Mouse (Mus musculus): ENCODE data around the gene Gal3st2.
"Not testable (repeated sequence)": the region's sequence is repeated elsewhere in the genome, so short reads cannot be mapped to it uniquely, and the experiment has no call there.

Gal3st2 gene

DNA sequence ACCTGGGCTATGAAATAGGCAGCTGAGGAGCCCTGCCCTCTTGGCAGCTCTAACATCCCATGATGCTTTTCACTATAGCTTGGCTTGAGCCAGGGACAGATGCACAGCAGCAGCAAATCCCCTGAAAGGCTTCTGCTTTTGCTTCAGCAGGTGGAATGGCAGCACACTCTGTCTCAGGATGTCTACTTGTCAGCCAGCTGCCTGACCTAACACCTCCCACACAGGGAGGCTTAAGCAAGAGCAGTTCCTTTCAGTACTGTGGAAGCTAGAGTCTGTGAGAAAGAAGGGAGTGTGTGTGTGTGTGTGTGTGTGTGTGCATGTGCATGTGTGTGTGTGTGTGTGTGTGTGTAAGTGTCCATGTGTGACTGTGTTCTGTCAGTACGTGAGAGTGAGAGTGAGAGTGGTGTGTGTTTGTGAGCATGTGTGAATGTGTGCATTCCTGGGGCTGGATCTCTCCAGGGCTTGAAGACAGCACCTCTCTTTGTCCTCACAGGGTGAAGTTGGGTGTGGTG, 10.5 kb downstream of the Gal3st2 start:
- not testable (repeated sequence) for DNase-seq

DNA sequence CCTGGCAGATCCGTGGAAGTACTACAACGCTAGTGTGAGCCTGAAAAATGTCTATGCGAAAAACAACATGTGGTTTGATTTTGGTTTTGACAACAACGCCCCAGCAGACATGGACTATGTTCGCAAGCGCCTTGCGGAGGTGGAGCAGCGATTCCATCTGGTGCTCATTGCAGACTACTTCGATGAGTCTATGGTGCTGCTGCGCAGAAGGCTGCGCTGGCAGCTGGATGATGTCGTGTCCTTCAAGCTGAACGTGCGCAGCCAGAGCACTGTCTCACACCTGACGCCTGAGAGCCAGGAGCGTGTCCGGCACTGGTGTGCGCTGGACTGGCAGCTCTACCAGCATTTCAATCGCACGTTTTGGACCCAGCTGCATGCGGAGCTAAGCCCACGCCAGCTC, 13.3 kb downstream of the Gal3st2 start:
- not testable (repeated sequence) for DNase-seq

DNA sequence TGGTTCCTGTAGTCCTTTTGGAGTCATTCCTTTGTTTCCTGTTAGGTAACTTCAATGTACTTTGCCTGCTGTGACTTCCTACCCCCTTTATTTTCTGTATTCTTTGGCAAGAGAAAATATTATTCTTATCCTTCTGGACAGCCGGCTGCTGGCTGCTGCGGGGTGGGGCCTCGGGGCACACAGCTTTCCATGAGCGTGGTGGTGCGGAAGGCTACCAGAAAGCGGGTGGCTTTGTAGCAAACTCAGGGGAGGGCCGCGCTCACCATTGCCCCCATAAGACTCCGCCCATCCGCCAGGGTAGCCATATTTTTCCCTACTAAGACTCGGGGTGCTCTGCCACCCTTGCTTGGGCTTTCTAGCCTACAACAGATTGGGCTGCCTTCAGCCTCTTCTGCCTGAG, 20.7 kb downstream of the Gal3st2 start:
- DNase-seq, result not testable (repeated sequence)

DNA sequence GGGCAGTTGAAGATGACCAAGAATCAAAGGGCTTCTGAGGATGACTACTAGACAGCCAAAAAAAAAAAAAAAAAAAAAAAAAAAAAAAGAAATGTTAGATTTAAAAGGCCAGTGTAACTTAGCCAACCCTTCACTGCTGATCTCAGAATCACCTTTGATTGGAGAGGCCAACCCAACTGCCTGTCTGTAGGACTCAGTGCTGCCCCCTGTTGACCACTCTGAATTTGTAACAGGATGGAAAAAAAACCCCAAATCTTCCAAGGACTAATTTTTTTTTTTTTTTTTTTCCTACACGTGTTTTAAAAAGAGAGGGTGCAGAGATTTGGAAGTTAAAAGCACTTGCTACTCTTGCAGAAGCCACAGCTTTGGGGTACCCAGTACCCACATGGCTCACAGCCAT, 29.8 kb downstream of the Gal3st2 start:
- peak; percentile 20 for DNase-seq

DNA sequence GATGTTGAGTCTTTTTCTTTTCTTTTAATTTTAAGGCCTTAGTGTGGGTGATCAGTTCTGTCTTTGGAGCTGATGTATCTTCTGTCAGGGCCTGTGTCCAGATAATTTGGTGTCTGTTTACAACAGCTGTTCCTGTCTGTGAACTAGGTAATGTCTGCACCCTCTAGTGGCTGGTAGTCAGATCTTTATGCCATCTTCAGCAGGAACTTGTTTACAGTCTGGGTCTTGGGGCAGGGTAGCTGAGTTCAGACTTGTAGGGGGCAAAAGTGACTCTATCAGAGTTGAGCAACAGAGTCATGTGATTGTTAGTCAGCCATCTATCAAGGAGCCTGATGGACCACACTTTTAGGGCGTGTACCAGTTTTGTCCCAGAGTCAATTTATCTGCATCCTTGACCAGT, 36.3 kb downstream of the Gal3st2 start:
- DNase-seq, result not testable (repeated sequence)

DNA sequence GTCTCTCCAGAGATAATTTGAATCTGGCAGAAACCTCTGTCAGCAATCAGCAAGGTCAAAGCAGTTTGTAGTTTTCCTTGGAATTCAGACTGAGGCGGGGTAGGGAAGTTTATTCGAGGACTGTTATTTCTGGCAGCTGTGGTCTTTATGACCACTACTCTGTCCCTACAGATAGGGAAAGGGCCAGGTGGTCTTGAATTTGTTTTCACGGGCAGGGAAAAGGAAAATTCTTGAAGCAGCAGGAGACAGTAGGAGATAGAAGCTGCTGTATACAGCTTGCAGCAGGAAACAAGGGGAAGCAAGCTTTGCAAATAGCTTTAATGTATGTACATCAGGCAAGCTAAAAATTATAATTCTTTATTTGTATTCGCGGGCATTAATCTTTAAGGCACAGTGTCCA, 40.2 kb downstream of the Gal3st2 start:
- DNase-seq, result not testable (repeated sequence)

DNA sequence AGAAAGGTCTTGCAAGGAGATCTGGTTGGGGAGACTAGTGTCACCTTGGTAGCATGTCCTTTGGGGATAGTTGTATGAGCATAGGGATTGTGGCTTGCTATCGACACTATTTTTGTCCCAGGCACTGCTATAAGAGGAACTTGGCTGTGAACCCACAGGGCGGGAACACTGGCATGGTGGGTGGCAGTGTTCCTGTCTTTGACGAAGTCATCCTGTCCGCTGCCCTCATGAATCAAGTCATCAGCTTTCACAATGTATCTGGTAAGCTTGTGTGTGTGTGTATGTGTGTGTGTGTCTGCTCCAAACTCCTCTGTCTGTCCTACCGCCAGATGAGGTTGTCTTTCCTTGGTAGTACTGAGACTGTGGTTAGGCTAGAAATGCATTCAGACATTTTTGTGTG, 45.6 kb downstream of the Gal3st2 start:
- not testable (repeated sequence) for DNase-seq

- DNase-seq, result not testable (repeated sequence)
These were observed 48.0 kb downstream of the Gal3st2 start for GRCm38 (mm10) chr1:93908977-93909586.

DNA sequence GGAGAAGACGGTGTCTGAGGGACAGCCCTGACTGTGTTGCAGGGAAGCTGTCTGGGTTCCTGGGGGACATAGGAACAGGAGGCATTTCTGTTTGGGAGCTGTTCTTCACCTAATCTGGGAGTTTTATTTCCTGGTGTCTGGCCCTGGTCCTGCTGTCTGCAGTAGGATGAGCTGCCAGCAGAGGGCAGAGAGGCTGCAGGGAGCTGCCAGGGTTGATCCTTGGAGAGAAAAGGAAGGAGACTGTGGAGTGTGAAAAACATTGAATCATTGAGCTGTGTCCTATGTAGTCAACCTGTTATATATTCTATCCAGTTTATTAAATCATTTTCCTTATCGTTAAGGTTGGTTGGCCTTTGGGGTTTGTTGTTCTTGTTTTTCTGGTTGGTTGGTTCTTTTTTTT, 50.8 kb downstream of the Gal3st2 start:
- DNase-seq, result not testable (repeated sequence)

- not testable (repeated sequence) for DNase-seq
These were observed 56.1 kb downstream of the Gal3st2 start for GRCm38 (mm10) chr1:93917160-93917559.

DNA sequence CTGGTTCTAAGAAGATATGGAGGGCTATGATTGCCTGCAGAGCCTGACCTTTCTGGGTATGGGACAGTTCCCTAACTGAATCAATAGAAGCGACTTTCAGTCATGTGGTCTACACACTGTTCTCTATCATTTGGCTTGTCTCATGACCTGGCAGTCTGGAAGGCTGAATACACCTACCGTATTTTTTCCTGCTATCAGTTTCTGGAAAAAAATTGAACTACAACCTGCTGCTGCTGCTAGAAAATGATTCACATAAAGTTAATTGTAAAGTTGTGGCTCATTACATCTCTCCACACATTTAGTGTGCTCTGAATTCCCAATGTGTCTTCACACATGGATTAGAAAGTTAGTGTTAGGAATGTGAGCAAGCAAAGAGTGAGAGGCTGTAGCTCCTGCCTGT, 56.9 kb downstream of the Gal3st2 start, which contains the start of gene Gal3st2b:
Gene Gal3st2b (plus strand): TSS at position 301 of the 400 bp plus-strand sequence.
- not testable (repeated sequence) for DNase-seq

GRCm38 (mm10) chr1:93918775-93919174, 57.7 kb downstream of the Gal3st2 start:
- not testable (repeated sequence) for DNase-seq

DNA sequence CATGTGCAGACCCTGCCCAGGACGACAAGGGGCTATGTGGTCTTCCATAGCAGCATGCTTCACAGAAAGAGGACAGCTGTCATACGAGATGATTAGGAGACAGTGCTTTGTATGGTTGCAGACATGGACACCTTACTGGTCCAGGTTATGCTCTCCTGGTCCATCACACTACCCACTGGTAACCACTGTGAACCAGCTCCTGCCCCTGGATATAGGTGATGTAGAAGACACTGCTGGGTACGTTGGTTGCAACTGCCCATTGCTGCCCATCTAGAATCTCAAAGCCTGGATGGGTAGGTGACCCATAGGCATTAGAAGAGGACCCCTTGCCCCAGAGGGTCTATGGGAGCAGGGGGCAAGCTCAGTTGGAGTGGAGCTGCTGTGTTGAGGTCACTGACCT, 58.2 kb downstream of the Gal3st2 start:
- not testable (repeated sequence) for DNase-seq

GRCm38 (mm10) chr1:93922609-93923008, 61.5 kb downstream of the Gal3st2 start:
- DNase-seq, result not testable (repeated sequence)

- not testable (repeated sequence) for DNase-seq
These were observed 62.0 kb downstream of the Gal3st2 start for GRCm38 (mm10) chr1:93923098-93923497.
